Mouse (Mus musculus): ENCODE measurements around the gene Muc13. TPM values are rescaled to one million over a fixed set of nuclear protein-coding genes. Genes with fewer than 3 reads are reported as not detected.

The Muc13 gene
- polyA plus RNA-seq, 1 experiment from 2014 or later = 42.0 TPM

DNA sequence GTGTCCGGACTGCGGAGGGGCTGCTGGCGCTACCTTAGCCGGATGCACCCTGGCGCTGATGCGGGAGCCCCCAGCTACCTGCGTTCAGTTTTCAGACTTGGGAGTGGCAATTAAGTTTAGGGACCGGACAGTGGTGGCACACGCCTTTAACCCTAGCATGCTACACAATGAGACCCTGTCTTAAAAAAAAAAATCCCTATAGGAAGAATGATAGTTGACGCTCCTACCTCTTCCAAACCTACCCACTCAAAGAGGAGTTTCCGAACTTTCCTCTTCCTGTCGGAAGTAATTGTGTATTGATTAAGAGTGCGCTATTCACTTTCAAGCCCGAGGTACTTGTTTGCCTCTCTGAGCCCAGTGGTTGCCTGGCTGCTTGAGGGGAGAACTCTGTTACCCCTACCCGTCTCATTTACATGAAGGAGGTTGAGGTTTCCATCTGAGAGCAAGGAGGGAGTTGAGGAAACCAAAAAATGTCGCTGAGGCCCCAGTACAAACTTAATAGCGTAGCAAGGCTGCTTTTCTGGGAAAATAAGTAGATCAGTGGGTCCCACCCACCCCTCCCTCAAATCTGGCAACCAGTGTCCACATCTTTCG, 36.8 kb downstream of the Muc13 start:
- H3K4me3 ChIP-seq (replicated peaks) = peak overlapping the region; percentile 94

DNA sequence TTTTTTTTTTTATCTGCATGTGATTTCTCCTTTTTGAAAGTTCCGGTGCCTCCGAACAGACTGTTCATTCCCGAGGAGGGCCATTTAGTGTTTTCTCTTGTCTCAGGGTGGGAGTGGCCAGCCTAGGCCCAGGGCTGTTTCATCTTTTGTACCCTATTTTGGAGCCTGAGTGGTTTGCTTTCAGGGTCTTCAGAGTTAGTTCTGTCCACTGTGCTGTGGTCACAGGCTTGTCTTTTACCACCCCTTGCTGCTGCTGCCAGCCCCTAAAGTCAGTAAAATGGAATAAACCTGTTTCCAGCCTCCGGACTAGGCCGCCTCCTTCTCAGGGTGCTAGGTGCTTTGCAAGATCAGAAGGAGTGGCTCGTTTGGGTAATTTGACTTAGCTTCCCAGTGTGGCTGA, 38.2 kb downstream of the Muc13 start:
- H3K36me3 ChIP-seq = no peaks in the 10 kb centered on the region
- no peaks in the 10 kb centered on the region for H3K27me3 ChIP-seq (replicated peaks)
- 65% methylated on average over 6 of the region's 6 CpGs for WGBS
- H3K4me3 ChIP-seq (replicated peaks) = no peak overlapping the region
- H3K4me1 ChIP-seq = peaks cover 33% of the 10 kb centered on the region
- ATAC-seq (ENCODE audit: insufficient read depth, low FRiP score, low read depth) = no peak
- H3K27ac ChIP-seq = peak overlapping the region; percentile 79
- peak overlapping the region; percentile 75; the same call in 1 of the 2 replicates for H3K4me2 ChIP-seq
- H3K9ac ChIP-seq = no peak overlapping the region
- H3K9me3 ChIP-seq = no peaks in the 10 kb centered on the region

More for the DNA sequence above, 36.8 kb downstream of the Muc13 start:
- Histone ChIP-seq H3K27ac (peak overlapping the region; percentile 92), H3K4me2 (peak overlapping the region; percentile 89), H3K4me1 (peaks cover 33% of the 10 kb centered on the region), H3K9me3 (no peaks in the 10 kb centered on the region), H3K36me3 (no peaks in the 10 kb centered on the region), H3K27me3 (replicated peaks) (no peaks in the 10 kb centered on the region), H3K9ac (peak overlapping the region; percentile 80)
- 5% methylated on average over 18 of the region's 18 CpGs for WGBS
- ATAC-seq (ENCODE audit: insufficient read depth, low FRiP score, low read depth) = no peak

DNA sequence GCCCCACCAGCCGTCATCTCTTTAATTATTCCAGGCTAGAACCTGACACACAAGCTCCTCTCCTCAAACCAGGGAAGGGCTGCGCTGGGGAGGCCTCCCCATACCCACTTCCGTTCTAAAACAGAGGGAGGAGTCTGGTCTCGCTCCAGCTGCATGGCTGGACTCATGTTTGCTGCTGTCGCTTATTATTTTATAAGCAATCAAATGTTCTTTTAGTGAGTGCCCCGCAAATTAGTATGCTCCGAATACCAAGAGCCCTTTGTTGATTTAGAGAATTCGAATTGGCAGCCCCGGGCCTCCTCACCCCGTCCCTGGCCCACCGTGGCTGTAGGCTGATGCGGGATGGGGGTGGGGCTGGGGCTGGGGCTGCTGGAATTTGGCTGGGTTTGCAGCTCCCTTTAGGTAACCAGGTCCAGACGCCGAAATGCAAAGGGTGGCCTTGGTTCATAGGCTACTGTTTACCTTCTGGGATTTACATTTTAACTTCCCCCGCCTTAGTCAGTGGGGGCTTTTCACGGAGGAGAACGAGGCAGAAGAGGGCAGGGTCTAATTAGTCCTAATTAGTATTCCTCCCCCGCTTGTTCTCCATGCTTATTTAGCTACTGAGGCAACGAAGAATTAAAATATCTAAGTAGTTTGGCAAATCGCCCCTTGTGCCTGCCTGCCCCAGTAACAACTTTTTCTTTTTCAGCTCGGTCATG, 39.0 kb downstream of the Muc13 start:
- no peak overlapping the region for H3K9ac ChIP-seq
- ATAC-seq (ENCODE audit: insufficient read depth, low FRiP score, low read depth) = no peak
- no peaks in the 10 kb centered on the region for H3K9me3 ChIP-seq
- peaks cover 33% of the 10 kb centered on the region for H3K4me1 ChIP-seq
- no peaks in the 10 kb centered on the region for H3K36me3 ChIP-seq
- 8% methylated on average over 21 of the region's 21 CpGs for WGBS
- no peaks in the 10 kb centered on the region for H3K27me3 ChIP-seq (replicated peaks)
- peak overlapping the region; percentile 25 for H3K4me3 ChIP-seq (replicated peaks)
- H3K4me2 ChIP-seq = peak overlapping the region; percentile 75
- H3K27ac ChIP-seq = peak overlapping the region; percentile 79

DNA sequence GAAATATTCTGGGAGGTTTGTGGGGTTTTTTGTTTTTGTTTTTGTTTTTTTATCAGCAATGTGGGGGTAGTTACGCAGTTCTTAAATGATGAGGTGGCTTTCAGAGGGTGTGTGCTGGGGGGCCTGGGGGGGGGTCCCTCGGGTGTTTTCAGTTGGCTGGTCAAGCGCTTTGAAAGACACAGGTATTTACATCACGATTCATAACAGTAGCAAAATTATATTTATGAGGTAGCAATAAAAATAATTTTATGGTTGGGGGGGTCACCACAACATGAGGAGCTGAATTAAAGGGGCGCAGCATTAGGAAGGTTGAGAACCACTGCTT, 39.6 kb downstream of the Muc13 start:
- no peak overlapping the region for H3K9ac ChIP-seq
- H3K9me3 ChIP-seq = no peaks in the 10 kb centered on the region
- peaks cover 33% of the 10 kb centered on the region for H3K4me1 ChIP-seq
- 17% methylated on average over 5 of the region's 5 CpGs for WGBS
- peak overlapping the region; percentile 28; the same call in 1 of the 2 replicates for H3K4me3 ChIP-seq (replicated peaks)
- peak overlapping the region; percentile 75 for H3K4me2 ChIP-seq
- no peak for ATAC-seq (ENCODE audit: insufficient read depth, low FRiP score, low read depth)
- no peaks in the 10 kb centered on the region for H3K27me3 ChIP-seq (replicated peaks)
- H3K27ac ChIP-seq = peak overlapping the region; percentile 79
- no peaks in the 10 kb centered on the region for H3K36me3 ChIP-seq

DNA sequence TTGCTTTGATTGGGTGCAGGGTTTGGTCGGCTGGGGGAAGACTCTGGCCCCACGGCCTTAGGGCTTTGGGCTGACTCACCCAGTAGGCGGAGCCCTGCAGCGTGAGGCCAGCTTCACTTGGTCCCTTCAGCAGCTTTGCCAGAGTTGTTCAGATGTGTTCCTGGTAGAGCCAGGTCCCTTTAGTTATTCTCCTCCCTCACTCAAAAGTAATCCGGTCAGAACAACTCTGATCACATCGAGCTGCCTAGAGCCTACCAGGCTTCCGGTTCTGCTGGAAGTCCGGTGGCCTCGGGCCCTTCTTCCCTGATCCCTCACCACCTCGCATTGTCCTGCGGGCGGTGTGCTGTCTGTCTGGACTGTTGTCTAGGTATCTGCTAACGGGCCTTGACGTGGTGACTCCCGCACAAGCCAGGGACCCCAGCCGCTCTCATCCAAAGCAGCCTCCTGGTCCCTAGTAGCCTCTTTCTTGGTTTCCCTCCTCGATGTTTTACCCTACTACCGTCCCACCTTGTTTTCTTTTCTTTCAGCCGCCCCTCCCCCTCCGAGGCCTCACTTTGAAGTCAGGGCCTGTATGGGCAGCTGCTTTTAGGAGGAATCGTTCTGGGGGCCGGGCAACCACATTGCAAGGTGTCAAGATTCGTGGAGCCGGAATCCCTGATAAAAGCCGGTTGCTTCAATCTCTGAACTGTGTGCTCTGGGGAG, 40.1 kb downstream of the Muc13 start:
- WGBS = 9% methylated on average over 25 of the region's 25 CpGs
- Histone ChIP-seq H3K4me3 (replicated peaks) (peak overlapping the region; percentile 28), H3K36me3 (no peaks in the 10 kb centered on the region), H3K27ac (peak overlapping the region; percentile 79), H3K9me3 (no peaks in the 10 kb centered on the region), H3K4me1 (peaks cover 32% of the 10 kb centered on the region), H3K9ac (no peak overlapping the region; the same call in 1 of the 2 replicates), H3K27me3 (replicated peaks) (no peaks in the 10 kb centered on the region), H3K4me2 (peak overlapping the region; percentile 75)
- ATAC-seq (ENCODE audit: insufficient read depth, low FRiP score, low read depth) = peak; percentile 43

DNA sequence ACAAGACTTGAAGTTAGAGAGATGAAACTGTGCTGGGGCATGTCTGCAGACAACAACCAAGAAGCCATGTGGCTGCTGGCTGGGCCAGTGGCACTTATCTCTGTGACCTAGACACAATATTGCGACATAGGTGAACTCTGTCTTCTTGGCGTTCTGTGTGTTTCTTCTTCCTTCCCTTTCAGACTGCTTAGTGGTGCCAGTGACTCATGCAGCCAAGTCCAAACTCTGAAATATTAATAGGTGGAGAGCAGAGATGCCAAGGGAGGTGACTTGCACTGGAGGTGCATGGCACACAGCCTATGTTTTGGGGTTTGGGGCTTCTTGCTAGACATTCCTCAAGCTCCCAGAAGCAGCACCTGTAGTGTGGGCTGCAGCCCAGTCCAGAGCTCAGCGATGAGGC, 42.8 kb downstream of the Muc13 start:
- no peak for ATAC-seq (ENCODE audit: insufficient read depth, low FRiP score, low read depth)
- peaks cover 35% of the 10 kb centered on the region for H3K4me1 ChIP-seq
- no peak overlapping the region for H3K4me2 ChIP-seq
- H3K27me3 ChIP-seq (replicated peaks) = no peaks in the 10 kb centered on the region
- peak overlapping the region; percentile 31; the same call in 1 of the 2 replicates for H3K27ac ChIP-seq
- WGBS = 67% methylated on average over 3 of the region's 3 CpGs
- no peaks in the 10 kb centered on the region for H3K36me3 ChIP-seq
- H3K9ac ChIP-seq = no peak overlapping the region
- H3K9me3 ChIP-seq = no peaks in the 10 kb centered on the region
- no peak overlapping the region for H3K4me3 ChIP-seq (replicated peaks)

DNA sequence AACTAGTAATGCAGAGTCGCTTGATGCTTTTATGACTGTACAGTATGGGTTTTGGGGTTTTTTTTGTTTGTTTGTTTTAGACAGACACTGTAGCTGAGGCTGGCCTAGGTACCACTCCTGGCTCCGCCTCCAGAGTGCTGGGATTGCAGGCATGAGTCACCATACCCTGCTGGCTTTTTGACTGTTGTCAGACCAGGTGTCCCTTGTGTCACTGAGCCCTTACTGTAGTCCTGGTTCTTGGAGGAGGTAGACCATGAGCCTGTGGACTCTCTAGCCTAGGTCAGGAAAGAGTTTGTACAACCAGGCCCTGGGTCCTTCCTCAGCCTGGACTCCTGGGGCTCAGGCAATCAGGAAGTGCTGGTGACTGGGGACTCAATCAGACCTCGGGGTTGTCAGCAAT, 43.4 kb downstream of the Muc13 start:
- Histone ChIP-seq H3K4me1 (peaks cover 33% of the 10 kb centered on the region), H3K4me3 (replicated peaks) (no peak overlapping the region), H3K27me3 (replicated peaks) (no peaks in the 10 kb centered on the region), H3K9me3 (no peaks in the 10 kb centered on the region), H3K27ac (no peak overlapping the region), H3K4me2 (no peak overlapping the region), H3K9ac (no peak overlapping the region), H3K36me3 (no peaks in the 10 kb centered on the region)
- no peak for ATAC-seq (ENCODE audit: insufficient read depth, low FRiP score, low read depth)
- 70% methylated on average over 3 of the region's 3 CpGs for WGBS

DNA sequence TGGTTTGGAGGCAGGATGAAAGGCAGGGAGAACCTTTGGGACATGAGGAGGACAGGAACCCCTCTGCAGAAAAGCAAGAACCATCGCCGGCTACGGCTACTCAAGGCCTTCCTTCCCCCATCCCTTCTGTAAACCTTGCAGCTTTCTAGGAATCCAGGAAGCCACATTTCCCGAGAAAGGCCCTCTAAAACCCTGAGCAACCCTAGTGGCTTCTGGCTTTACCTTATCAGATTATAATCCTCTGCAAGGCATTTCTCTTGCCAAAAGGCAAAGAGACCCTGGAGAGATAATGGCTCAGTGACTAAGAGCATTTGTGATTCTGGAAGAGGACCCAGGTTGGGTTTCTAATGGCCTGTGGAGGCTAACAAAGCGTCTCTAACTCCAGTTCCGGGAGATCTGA, 46.8 kb downstream of the Muc13 start:
- Histone ChIP-seq H3K4me3 (replicated peaks) (no peak overlapping the region), H3K4me1 (peaks cover 10% of the 10 kb centered on the region; the same call in 1 of the 2 replicates), H3K27me3 (replicated peaks) (no peaks in the 10 kb centered on the region), H3K36me3 (no peaks in the 10 kb centered on the region), H3K27ac (no peak overlapping the region), H3K9ac (no peak overlapping the region), H3K4me2 (no peak overlapping the region), H3K9me3 (no peaks in the 10 kb centered on the region)
- no peak for ATAC-seq (ENCODE audit: insufficient read depth, low FRiP score, low read depth)
- WGBS = 65% methylated on average over 6 of the region's 6 CpGs

DNA sequence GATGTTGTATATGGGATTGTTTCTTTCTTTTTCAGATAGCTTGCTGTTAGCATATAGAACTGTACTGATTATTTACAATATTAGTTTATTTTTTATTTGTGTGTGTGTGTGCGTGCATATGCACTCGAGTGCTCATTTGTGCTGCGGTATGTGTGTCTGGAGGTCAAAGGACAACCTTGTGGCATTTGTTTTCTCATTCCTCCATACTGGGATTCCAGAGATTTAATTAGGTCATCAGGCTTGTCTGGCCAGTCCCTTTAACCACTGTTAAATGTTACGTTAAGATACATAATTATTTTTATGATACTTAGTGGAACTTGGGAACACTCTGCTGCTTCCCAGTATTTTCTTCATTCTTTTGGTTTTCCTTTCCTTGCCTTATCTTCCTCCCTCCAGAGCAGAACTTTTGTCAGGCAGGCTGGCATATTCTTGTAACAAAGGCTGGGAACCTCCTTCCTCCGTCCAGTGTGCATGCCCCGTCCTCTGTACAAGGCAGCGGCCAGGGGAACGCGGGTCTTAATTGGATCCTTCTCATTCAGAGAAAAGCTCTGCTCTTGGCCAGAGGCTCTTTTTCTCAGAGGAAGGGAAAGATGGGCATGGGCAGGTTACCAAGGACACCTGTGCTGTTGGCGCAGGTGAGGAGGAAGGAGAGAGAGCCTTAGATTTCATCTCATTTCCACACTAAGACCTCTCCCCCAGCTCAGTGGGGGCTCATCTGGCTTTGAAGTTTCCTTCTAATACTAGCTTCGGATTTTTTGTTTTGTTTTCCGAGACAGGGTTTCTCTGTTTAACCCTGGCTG, 48.4 kb downstream of the Muc13 start:
- ATAC-seq (ENCODE audit: insufficient read depth, low FRiP score, low read depth) = no peak
- Histone ChIP-seq H3K27ac (no peak overlapping the region), H3K9me3 (no peaks in the 10 kb centered on the region), H3K36me3 (peaks cover 11% of the 10 kb centered on the region), H3K4me1 (peaks cover 10% of the 10 kb centered on the region; the same call in 1 of the 2 replicates), H3K9ac (no peak overlapping the region), H3K4me2 (no peak overlapping the region), H3K4me3 (replicated peaks) (no peak overlapping the region), H3K27me3 (replicated peaks) (no peaks in the 10 kb centered on the region)
- 67% methylated on average over 12 of the region's 12 CpGs for WGBS

DNA sequence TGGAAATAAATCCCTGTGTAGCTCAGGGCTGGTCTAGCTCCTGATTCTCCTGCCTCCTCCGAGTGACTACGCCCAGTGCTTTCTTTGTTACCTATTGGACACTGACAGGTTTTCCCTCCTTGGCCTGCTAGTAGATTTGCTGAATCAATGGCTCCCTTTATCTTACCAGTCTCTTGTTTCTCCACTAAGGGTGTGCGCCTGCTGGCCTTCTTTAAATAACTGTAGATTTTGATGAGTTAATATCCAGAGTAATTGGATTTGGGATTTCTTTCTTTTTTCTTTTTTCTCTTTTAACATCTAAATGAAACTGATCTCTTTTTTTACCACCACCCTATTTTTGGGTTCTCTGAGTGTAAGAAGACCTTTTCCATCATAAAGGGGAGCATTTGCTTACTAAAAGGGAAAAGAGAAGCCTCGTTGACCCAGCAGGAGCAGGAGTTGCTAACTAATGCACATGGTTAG, 50.3 kb downstream of the Muc13 start:
- H3K4me2 ChIP-seq = no peak overlapping the region
- no peaks in the 10 kb centered on the region for H3K27me3 ChIP-seq (replicated peaks)
- no peaks in the 10 kb centered on the region for H3K9me3 ChIP-seq
- H3K4me3 ChIP-seq (replicated peaks) = no peak overlapping the region
- 54% methylated on average over 4 of the region's 4 CpGs for WGBS
- peaks cover 10% of the 10 kb centered on the region; the same call in 1 of the 2 replicates for H3K4me1 ChIP-seq
- no peak overlapping the region for H3K9ac ChIP-seq
- no peak for ATAC-seq (ENCODE audit: insufficient read depth, low FRiP score, low read depth)
- H3K27ac ChIP-seq = no peak overlapping the region
- peaks cover 11% of the 10 kb centered on the region for H3K36me3 ChIP-seq

DNA sequence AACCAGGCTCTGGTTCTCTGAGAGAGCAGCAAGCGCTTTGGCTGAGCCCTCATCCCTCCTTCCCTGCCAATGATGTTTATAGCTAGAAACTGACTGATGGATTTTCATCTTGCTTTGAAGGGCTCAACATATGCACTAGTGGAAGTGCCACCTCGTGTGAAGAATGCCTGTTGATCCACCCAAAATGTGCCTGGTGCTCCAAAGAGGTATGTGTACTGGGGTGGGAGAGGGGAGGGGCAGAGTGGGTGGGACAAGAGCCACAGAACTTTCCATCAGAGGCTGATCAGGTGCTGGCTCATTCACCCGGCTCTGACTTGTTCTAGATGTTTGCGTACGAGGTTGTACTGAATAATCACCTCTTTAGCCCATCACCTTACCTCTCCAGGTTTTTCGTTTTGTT, 51.0 kb downstream of the Muc13 start:
- H3K27ac ChIP-seq = no peak overlapping the region
- no peak overlapping the region for H3K4me2 ChIP-seq
- no peaks in the 10 kb centered on the region for H3K9me3 ChIP-seq
- peaks cover 11% of the 10 kb centered on the region for H3K36me3 ChIP-seq
- WGBS = 74% methylated on average over 6 of the region's 6 CpGs
- ATAC-seq (ENCODE audit: insufficient read depth, low FRiP score, low read depth) = no peak
- no peak overlapping the region for H3K4me3 ChIP-seq (replicated peaks)
- no peak overlapping the region for H3K9ac ChIP-seq
- no peaks in the 10 kb centered on the region for H3K27me3 ChIP-seq (replicated peaks)
- H3K4me1 ChIP-seq = peaks cover 10% of the 10 kb centered on the region; the same call in 1 of the 2 replicates
